ENCODE assay signal across 10 mouse cellular contexts in the genomic region with DNA sequence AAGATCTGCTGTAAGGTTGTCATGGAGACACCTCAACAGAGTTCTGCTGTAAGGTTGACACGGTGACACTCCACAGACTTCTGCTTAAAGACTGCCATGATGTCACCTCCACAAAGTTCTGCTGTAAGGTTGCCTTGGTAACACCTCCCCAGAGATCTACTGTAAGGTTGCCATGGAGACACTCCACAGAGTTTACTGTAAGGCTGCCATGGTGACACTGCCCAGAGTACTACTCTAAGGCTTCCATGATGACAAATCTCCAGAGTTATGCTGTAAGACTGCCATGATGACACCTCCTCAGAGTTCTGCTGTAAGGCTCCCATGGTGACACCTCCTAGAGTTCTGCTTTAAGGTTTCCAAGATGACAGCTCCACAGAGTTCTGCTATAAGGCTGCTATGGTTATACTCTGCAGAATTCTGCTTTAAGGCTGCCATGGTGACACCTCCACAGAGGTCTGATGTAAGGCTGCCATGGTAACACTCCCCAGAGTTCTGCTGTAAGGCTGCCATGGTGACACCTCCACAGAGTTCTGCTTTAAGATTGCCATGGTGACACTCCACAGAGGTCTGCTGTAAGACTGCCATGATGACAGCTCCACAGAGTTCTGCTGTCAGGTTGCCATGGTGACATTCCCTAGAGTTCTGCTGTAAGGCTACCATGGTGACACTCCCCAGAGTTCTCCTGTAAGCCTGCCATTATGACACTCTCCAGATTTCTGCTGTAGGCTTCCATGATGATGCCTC.
DNase-seq lines count a peak whose midpoint lies in the region; ATAC-seq and TF ChIP-seq lines count a peak whose summit lies in the region.
"Had no signal": no experiment of that assay in that cellular context is flagged by ENCODE, and none has a peak within 500 bp of the region (broad histone marks: within the 10 kb centered on the region; RNA-seq: fewer than 3 reads in every experiment).

No protein-coding gene starts in this region.

- TF ChIP-seq CTCF in kidney, postnatal 0 days (IDR thresholded peaks at IDR 0.05; ENCODE audit: low read depth): no peak
- TF ChIP-seq CTCF in midbrain, postnatal 0 days (IDR thresholded peaks at IDR 0.05): no peak
- TF ChIP-seq CTCF in kidney, adult 2 months (conservative IDR thresholded peaks at IDR 0.05; ENCODE audit: insufficient read depth, insufficient read length, low read depth, low read length): no peak

- whole genome bisulfite sequencing in kidney, postnatal 0 days: 85% methylated on average over 1 of the region's 1 CpGs
- 88% methylated on average over 1 of the region's 1 CpGs for WGBS in hindbrain, embryonic 12.5 days
- 76% methylated on average over 1 of the region's 1 CpGs for WGBS in midbrain, postnatal 0 days
- 74% methylated on average over 1 of the region's 1 CpGs for whole genome bisulfite sequencing in kidney, adult 2 months

- no peaks in the 10 kb centered on the region for H3K4me1 ChIP-seq in kidney, postnatal 0 days (replicated peaks; ENCODE audit: insufficient read depth, low read length)
- peaks cover 4% of the 10 kb centered on the region; the same call in 1 of the 2 replicates for H3K4me1 ChIP-seq in hindbrain, embryonic 12.5 days
- no peaks in the 10 kb centered on the region for H3K4me1 ChIP-seq in midbrain, postnatal 0 days (ENCODE audit: insufficient read depth, low read length)
- H3K4me1 ChIP-seq in kidney, adult 2 months (ENCODE audit: control insufficient read depth, insufficient read depth, low read length): no peaks in the 10 kb centered on the region

- H3K4me2 ChIP-seq in kidney, postnatal 0 days (ENCODE audit: low read length): no peak overlapping the region
- H3K4me2 ChIP-seq in hindbrain, embryonic 12.5 days (replicated peaks): no peak overlapping the region
- no peak overlapping the region for H3K4me2 ChIP-seq in midbrain, postnatal 0 days (ENCODE audit: low read depth, low read length, poor library complexity, severe bottlenecking)

- no peaks in the 10 kb centered on the region for H3K9me3 ChIP-seq in kidney, postnatal 0 days (replicated peaks; ENCODE audit: low read length)
- peaks cover 17% of the 10 kb centered on the region; the same call in 1 of the 2 replicates for H3K9me3 ChIP-seq in hindbrain, embryonic 12.5 days (replicated peaks)
- H3K9me3 ChIP-seq in midbrain, postnatal 0 days (ENCODE audit: low read length): no peaks in the 10 kb centered on the region

- H3K27ac ChIP-seq in kidney, postnatal 0 days: no peak overlapping the region
- H3K27ac ChIP-seq in hindbrain, embryonic 12.5 days: no peak overlapping the region
- H3K27ac ChIP-seq in midbrain, postnatal 0 days (ENCODE audit: low read depth, low read length): peak overlapping the region; percentile 26; the same call in 1 of the 2 replicates
- no peak overlapping the region for H3K27ac ChIP-seq in kidney, adult 2 months (ENCODE audit: insufficient read depth, low read depth, low read length)

- H3K4me3 ChIP-seq in kidney, postnatal 0 days (replicated peaks; ENCODE audit: low read depth, low read length): no peak overlapping the region
- no peak overlapping the region for H3K4me3 ChIP-seq in hindbrain, embryonic 12.5 days
- H3K4me3 ChIP-seq in midbrain, postnatal 0 days (ENCODE audit: low read depth, low read length): no peak overlapping the region
- H3K4me3 ChIP-seq in kidney, adult 2 months (ENCODE audit: insufficient read depth, low read depth, low read length): no peak overlapping the region

- no peaks in the 10 kb centered on the region for H3K27me3 ChIP-seq in kidney, postnatal 0 days (ENCODE audit: insufficient read depth, low read length)
- H3K27me3 ChIP-seq in hindbrain, embryonic 12.5 days: no peaks in the 10 kb centered on the region
- no peaks in the 10 kb centered on the region for H3K27me3 ChIP-seq in midbrain, postnatal 0 days (ENCODE audit: insufficient read depth, low read length)
- no peaks in the 10 kb centered on the region for H3K27me3 ChIP-seq in kidney, adult 2 months (replicated peaks; ENCODE audit: control insufficient read depth, insufficient read depth, low read length)

- DNase-seq in kidney, postnatal 0 days (ENCODE audit: low spot score): no peak
- DNase-seq in kidney, postnatal 25 days: no peak
- peak; percentile 84 for DNase-seq in midbrain, postnatal 0 days (ENCODE audit: low spot score)
- DNase-seq in layer of hippocampus, adult 9-10 months (ENCODE audit: low spot score): no peak
- DNase-seq in layer of hippocampus, adult 11-12 months (ENCODE audit: low spot score): no peak
- DNase-seq in kidney, adult 2 months: no peak
- DNase-seq: cerebellum, adult 18-20 months; thymus, adult 18-20 months had no signal

- H3K36me3 ChIP-seq in kidney, postnatal 0 days (ENCODE audit: insufficient read depth, low read length): no peaks in the 10 kb centered on the region
- H3K36me3 ChIP-seq in hindbrain, embryonic 12.5 days: no peaks in the 10 kb centered on the region
- H3K36me3 ChIP-seq in midbrain, postnatal 0 days (ENCODE audit: insufficient read depth, low read length): no peaks in the 10 kb centered on the region
- H3K36me3 ChIP-seq in kidney, adult 2 months (ENCODE audit: control insufficient read depth, insufficient read depth, low read length): no peaks in the 10 kb centered on the region

- ATAC-seq in kidney, postnatal 0 days (replicated peaks; ENCODE audit: low FRiP score, low read depth): 0 out of 2 replicates have a peak, but pooled peaks have one; percentile 23
- peak; percentile 34 for ATAC-seq in common myeloid progenitor, adult 5-6 weeks (replicated peaks; ENCODE audit: low read depth, poor library complexity, severe bottlenecking)
- peak; percentile 51 for ATAC-seq in hindbrain, embryonic 12.5 days (ENCODE audit: low FRiP score)
- peak; percentile 86 for ATAC-seq in midbrain, postnatal 0 days (ENCODE audit: low FRiP score)

- H3K9ac ChIP-seq in kidney, postnatal 0 days (ENCODE audit: low read depth, low read length): no peak overlapping the region
- no peak overlapping the region for H3K9ac ChIP-seq in hindbrain, embryonic 12.5 days
- no peak overlapping the region for H3K9ac ChIP-seq in midbrain, postnatal 0 days (replicated peaks; ENCODE audit: low read length, poor library complexity, severe bottlenecking)

- TF ChIP-seq POLR2A in kidney, adult 2 months (IDR thresholded peaks at IDR 0.05; ENCODE audit: low read depth, low read length): no peak

Comparison
In these comparisons a context has a peak if more than half of its experiments do, and no peak if none do; other contexts are left out.
1. ATAC-seq: peak in every context shown above with its lines; median percentile 86 in midbrain, postnatal 0 days; 51 in hindbrain, embryonic 12.5 days; 34 in common myeloid progenitor, adult 5-6 weeks; 23 in kidney, postnatal 0 days.